Mouse (Mus musculus) right cerebral cortex, postnatal 14 days (tissue): Measurements from ENCODE around the gene Gm20696.

Experiments used
- DNase-seq: peaks from one replicate; pipeline ENCODE4 v3.0.0; 2022

Gm20696 gene

GRCm38 (mm10) chr6:99377716-99378115 lies 288.9 kb downstream of the Gm20696 start:
- no peak for DNase-seq

GRCm38 (mm10) chr6:99377131-99377530 lies 289.5 kb downstream of the Gm20696 start:
- no peak for DNase-seq

- DNase-seq, result no peak
Measured at GRCm38 (mm10) chr6:99376721-99377120, 289.9 kb downstream of the Gm20696 start.

GRCm38 (mm10) chr6:99375865-99376264 lies 290.7 kb downstream of the Gm20696 start:
- no peak for DNase-seq

- no peak for DNase-seq
Measured at GRCm38 (mm10) chr6:99375376-99375775, 291.2 kb downstream of the Gm20696 start.

GRCm38 (mm10) chr6:99374448-99375271 lies 291.9 kb downstream of the Gm20696 start:
- DNase-seq, result no peak

- DNase-seq, result no peak
Measured at GRCm38 (mm10) chr6:99372427-99372826, 294.2 kb downstream of the Gm20696 start.

GRCm38 (mm10) chr6:99372016-99372415 lies 294.6 kb downstream of the Gm20696 start:
- no peak for DNase-seq

GRCm38 (mm10) chr6:99369931-99370330 lies 296.7 kb downstream of the Gm20696 start:
- DNase-seq, result no peak

GRCm38 (mm10) chr6:99369156-99369555 lies 297.4 kb downstream of the Gm20696 start:
- DNase-seq, result no peak

- DNase-seq, result no peak
Measured at GRCm38 (mm10) chr6:99368118-99368753, 298.4 kb downstream of the Gm20696 start.

- no peak for DNase-seq
Measured at GRCm38 (mm10) chr6:99364545-99364944, 302.1 kb downstream of the Gm20696 start.

- DNase-seq, result no peak
Measured at GRCm38 (mm10) chr6:99360581-99360980, 306.0 kb downstream of the Gm20696 start.

- DNase-seq, result no peak
Measured at GRCm38 (mm10) chr6:99359765-99360499, 306.7 kb downstream of the Gm20696 start.

GRCm38 (mm10) chr6:99359036-99359698 lies 307.4 kb downstream of the Gm20696 start:
- DNase-seq, result no peak

GRCm38 (mm10) chr6:99357931-99358330 lies 308.7 kb downstream of the Gm20696 start:
- no peak for DNase-seq

- DNase-seq, result no peak
Measured at GRCm38 (mm10) chr6:99354338-99354737, 312.3 kb downstream of the Gm20696 start.

- no peak for DNase-seq
Measured at GRCm38 (mm10) chr6:99353441-99353840, 313.2 kb downstream of the Gm20696 start.

GRCm38 (mm10) chr6:99350566-99350965 lies 316.0 kb downstream of the Gm20696 start:
- DNase-seq, result no peak

GRCm38 (mm10) chr6:99350156-99350555 lies 316.4 kb downstream of the Gm20696 start:
- no peak for DNase-seq

GRCm38 (mm10) chr6:99347836-99348235 lies 318.8 kb downstream of the Gm20696 start:
- DNase-seq, result no peak

GRCm38 (mm10) chr6:99344966-99345365 lies 321.6 kb downstream of the Gm20696 start:
- DNase-seq, result no peak

GRCm38 (mm10) chr6:99344357-99344756 lies 322.2 kb downstream of the Gm20696 start:
- DNase-seq, result no peak
